Mouse (Mus musculus) MEL (cell line): Measurements from ENCODE around the gene Fxyd7. TPM values are rescaled to one million over a fixed set of nuclear protein-coding genes. Genes with fewer than 3 reads are reported as not detected.

Source experiments
- DNase-seq: peaks from one replicate; pipeline ENCODE4 v3.0.0; 2011; ENCODE audit warnings: low read depth, low spot score
- H3K27ac ChIP-seq: 2 replicates; pipeline ENCODE4 v1.5.1; 2012; ENCODE audit warnings: low read depth, mild to moderate bottlenecking, control low read depth, low read length, moderate library complexity; ENCODE audit not compliant: control insufficient read depth
- H3K27me3 ChIP-seq, 2 experiments: fragments of 150-350 bp in 1 of 2; sonication (generic) in 1 of 2; 2 replicates each; pipeline ENCODE4 v1.6.1; 2012; ENCODE audit warnings: low read length in 2 of 2, mild to moderate bottlenecking in 2 of 2, improper control_type of control experiment in 1 of 2, moderate library complexity in 1 of 2; ENCODE audit not compliant: insufficient read depth in 2 of 2, control insufficient read depth in 1 of 2
- H3K36me3 ChIP-seq, 2 experiments: 2 replicates each; pipeline ENCODE4 v1.6.1; 2012 to 2014; ENCODE audit warnings: low read length in 2 of 2, improper control_type of control experiment in 1 of 2, inconsistent platforms in 1 of 2, mild to moderate bottlenecking in 1 of 2; ENCODE audit not compliant: insufficient read depth in 2 of 2, control insufficient read depth in 1 of 2
- H3K4me1 ChIP-seq, 2 experiments: fragments of 150-350 bp in 1 of 2; sonication (generic) in 1 of 2; 2 replicates each; pipeline ENCODE4 v1.6.1; 2012; ENCODE audit warnings: low read length in 2 of 2, improper control_type of control experiment in 1 of 2, mild to moderate bottlenecking in 1 of 2; ENCODE audit not compliant: insufficient read depth in 2 of 2, control insufficient read depth in 1 of 2
- H3K4me3 ChIP-seq, 2 experiments: fragments of 150-350 bp in 1 of 2; sonication (generic) in 1 of 2; 2 replicates each; pipeline ENCODE4 v1.5.1; 2012; ENCODE audit warnings: low read depth in 2 of 2, low read length in 2 of 2, mild to moderate bottlenecking in 2 of 2, moderate library complexity in 2 of 2, control low read depth in 1 of 2, improper control_type of control experiment in 1 of 2; ENCODE audit not compliant: control insufficient read depth in 1 of 2, insufficient read depth in 1 of 2
- H3K79me2 ChIP-seq: 2 replicates; pipeline ENCODE4 v1.6.1; 2012; ENCODE audit warnings: mild to moderate bottlenecking, low read length, moderate library complexity; ENCODE audit not compliant: control insufficient read depth, poor library complexity, insufficient read depth
- H3K9ac ChIP-seq: 2 replicates; pipeline ENCODE4 v1.6.1; 2012; ENCODE audit warnings: low read depth, mild to moderate bottlenecking, control low read depth, low read length, moderate library complexity; ENCODE audit not compliant: control insufficient read depth, poor library complexity, severe bottlenecking
- H3K9me3 ChIP-seq: fragments of 150-350 bp; sonication (generic); replicated peaks from 2 replicates; pipeline ENCODE4 v1.6.1; 2012; ENCODE audit warnings: mild to moderate bottlenecking, low read length, improper control_type of control experiment, moderate library complexity; ENCODE audit not compliant: insufficient read depth
- BHLHE40 ChIP-seq: IDR thresholded peaks from 2 replicates; pipeline ENCODE4 v1.6.1; 2012; ENCODE audit warnings: low read depth, mild to moderate bottlenecking, inconsistent platforms, low read length, improper control_type of control experiment, borderline replicate concordance
- CHD1 ChIP-seq: IDR thresholded peaks from 2 replicates; pipeline ENCODE4 v1.6.1; 2012; ENCODE audit warnings: low read depth, mild to moderate bottlenecking, inconsistent platforms, low read length, improper control_type of control experiment
- CHD2 ChIP-seq: IDR thresholded peaks from 2 replicates; pipeline ENCODE4 v1.6.1; 2011; ENCODE audit warnings: low read length, improper control_type of control experiment
- E2F4 ChIP-seq: IDR thresholded peaks from 2 replicates; pipeline ENCODE4 v1.6.1; 2011; ENCODE audit warnings: low read depth, low read length, improper control_type of control experiment, borderline replicate concordance
- ELF1 ChIP-seq: IDR thresholded peaks from 2 replicates; pipeline ENCODE4 v1.6.1; 2014; ENCODE audit warnings: low read depth, mild to moderate bottlenecking, inconsistent platforms, low read length, improper control_type of control experiment, moderate library complexity
- HCFC1 ChIP-seq: IDR thresholded peaks from 2 replicates; pipeline ENCODE4 v1.6.1; 2012; ENCODE audit warnings: low read depth, mild to moderate bottlenecking, inconsistent platforms, low read length, improper control_type of control experiment, moderate library complexity
- MAFK ChIP-seq: IDR thresholded peaks from 2 replicates; pipeline ENCODE4 v1.6.1; 2011; ENCODE audit warnings: low read depth, mild to moderate bottlenecking, low read length, improper control_type of control experiment, borderline replicate concordance
- MAZ ChIP-seq: IDR thresholded peaks from 2 replicates; pipeline ENCODE4 v1.6.1; 2012; ENCODE audit warnings: low read depth, mild to moderate bottlenecking, inconsistent platforms, low read length, improper control_type of control experiment
- MEF2A ChIP-seq: IDR thresholded peaks from 2 replicates; pipeline ENCODE4 v1.6.1; 2014; ENCODE audit warnings: low read depth, mild to moderate bottlenecking, inconsistent platforms, low read length, improper control_type of control experiment; ENCODE audit not compliant: poor library complexity, insufficient replicate concordance, severe bottlenecking; ENCODE audit errors: extremely low read depth
- MXI1 ChIP-seq: IDR thresholded peaks from 2 replicates; pipeline ENCODE4 v1.6.1; 2011; ENCODE audit warnings: mild to moderate bottlenecking, low read depth, low read length, improper control_type of control experiment
- MYB ChIP-seq: IDR thresholded peaks from 2 replicates; pipeline ENCODE4 v1.6.1; 2011; ENCODE audit warnings: mild to moderate bottlenecking, low read depth, low read length, improper control_type of control experiment
- NRF1 ChIP-seq: IDR thresholded peaks from 2 replicates; pipeline ENCODE4 v1.6.1; 2014; ENCODE audit warnings: low read depth, mild to moderate bottlenecking, inconsistent platforms, low read length, improper control_type of control experiment, moderate library complexity; ENCODE audit not compliant: poor library complexity, insufficient read depth, severe bottlenecking
- POLR2AphosphoS2 ChIP-seq: IDR thresholded peaks from 2 replicates; pipeline ENCODE4 v1.6.1; 2011; ENCODE audit warnings: low read length, improper control_type of control experiment
- RAD21 ChIP-seq: IDR thresholded peaks from 2 replicates; pipeline ENCODE4 v1.6.1; 2011; ENCODE audit warnings: mild to moderate bottlenecking, low read depth, low read length, improper control_type of control experiment
- RCOR1 ChIP-seq: IDR thresholded peaks from 2 replicates; pipeline ENCODE4 v1.6.1; 2012; ENCODE audit warnings: low read depth, mild to moderate bottlenecking, inconsistent platforms, low read length, improper control_type of control experiment
- TAL1 ChIP-seq: IDR thresholded peaks from 2 replicates; pipeline ENCODE4 v1.6.1; 2012; ENCODE audit warnings: mild to moderate bottlenecking, inconsistent platforms, low read length, moderate library complexity, mixed read lengths
- TCF12 ChIP-seq: IDR thresholded peaks from 2 replicates; pipeline ENCODE4 v1.6.1; 2014; ENCODE audit warnings: low read depth, mild to moderate bottlenecking, inconsistent platforms, low read length, improper control_type of control experiment, moderate library complexity
- USF1 ChIP-seq: IDR thresholded peaks from 2 replicates; pipeline ENCODE4 v1.6.1; 2014; ENCODE audit warnings: low read depth, mild to moderate bottlenecking, inconsistent platforms, low read length, improper control_type of control experiment, moderate library complexity
- USF2 ChIP-seq, 2 experiments: IDR thresholded peaks; 2 replicates each; pipeline ENCODE4 v1.6.1; 2011 to 2012; ENCODE audit warnings: improper control_type of control experiment in 2 of 2, low read length in 2 of 2, borderline replicate concordance in 1 of 2, inconsistent platforms in 1 of 2, low read depth in 1 of 2, mild to moderate bottlenecking in 1 of 2; ENCODE audit not compliant: insufficient read depth in 1 of 2
- ZC3H11A ChIP-seq: IDR thresholded peaks from 2 replicates; pipeline ENCODE4 v1.6.1; 2012; ENCODE audit warnings: low read depth, mild to moderate bottlenecking, inconsistent platforms, low read length, improper control_type of control experiment
- ZKSCAN1 ChIP-seq: IDR thresholded peaks from 2 replicates; pipeline ENCODE4 v1.6.1; 2012; ENCODE audit warnings: low read depth, mild to moderate bottlenecking, inconsistent platforms, low read length, improper control_type of control experiment, moderate library complexity
- ZMIZ1 ChIP-seq: IDR thresholded peaks from 2 replicates; pipeline ENCODE4 v1.6.1; 2012; ENCODE audit warnings: low read depth, mild to moderate bottlenecking, inconsistent platforms, low read length, improper control_type of control experiment, moderate library complexity
- ZNF384 ChIP-seq: IDR thresholded peaks from 2 replicates; pipeline ENCODE4 v1.6.1; 2012; ENCODE audit warnings: low read depth, mild to moderate bottlenecking, inconsistent platforms, low read length, improper control_type of control experiment
- polyA plus RNA-seq, 2 experiments: library from polyadenylated mRNA; stranded (reverse) in 1 of 2; unstranded in 1 of 2; fragments of >175 nt in 1 of 2; fragments of >200 nt in 1 of 2; gene quantifications; 2 replicates each; pipeline versions ENCODE4 v1.2.1 to v1.2.4; 2012; ENCODE audit warnings: low replicate concordance in 2 of 2, low read depth in 1 of 2; ENCODE audit not compliant: insufficient read length in 2 of 2, insufficient read depth in 1 of 2, missing spikeins in 1 of 2
- total RNA-seq: library from RNA; depleted of rRNA; stranded (reverse); fragments of 300-350 nt; gene quantifications from 2 replicates; pipeline ENCODE4 v1.2.3, GENCODE M21; 2012; rRNA removed

The Fxyd7 gene
- total RNA-seq (not detected in 2 replicates), polyA plus RNA-seq (under 1 TPM in 1 of 2 experiments, not detected in 1; 0.11 TPM)

- H3K9me3 ChIP-seq: no peaks in the 10 kb centered on the region
- H3K27me3 ChIP-seq: no peaks in the 10 kb centered on the region; a peak in 1 of 4 replicates
- no peaks in the 10 kb centered on the region; a peak in 1 of 4 replicates for H3K4me1 ChIP-seq
- DNase-seq: no peak
- H3K79me2 ChIP-seq: no peaks in the 10 kb centered on the region
- no peak for TF ChIP-seq RCOR1
- no peak for TF ChIP-seq CHD1
- TF ChIP-seq CHD2: no peak
- TF ChIP-seq USF2 (IDR thresholded peaks at IDR 0.05; ENCODE audit: borderline replicate concordance in 1 of 2, insufficient read depth in 1 of 2, low read depth in 1 of 2, low read length in 2 of 2): no peak
- no peak for TF ChIP-seq ZMIZ1
- TF ChIP-seq HCFC1: no peak
- TF ChIP-seq RAD21: no peak
- no peak for TF ChIP-seq MYB
- no peak for TF ChIP-seq POLR2AphosphoS2
- no peak for TF ChIP-seq USF1
- TF ChIP-seq E2F4: no peak
- TF ChIP-seq ZNF384: no peak
- TF ChIP-seq NRF1: no peak
- TF ChIP-seq ZC3H11A: no peak
- TF ChIP-seq BHLHE40: no peak
- no peak for TF ChIP-seq MEF2A
- no peaks in the 10 kb centered on the region for H3K36me3 ChIP-seq
- H3K4me3 ChIP-seq: no peak within 1 kb of the TSS
- H3K9ac ChIP-seq: no peak within 1 kb of the TSS
- H3K27ac ChIP-seq: no peak within 1 kb of the TSS
Measured at GRCm38 (mm10) chr7:31051321-31052021, at the start of gene Fxyd7. Gene Fxyd7, minus strand, starts transcription at chr7:31051467.

GRCm38 (mm10) chr7:31100786-31101185, 49.5 kb upstream of the Fxyd7 start:
- no peak for TF ChIP-seq ZKSCAN1
- TF ChIP-seq NRF1: no peak
- TF ChIP-seq ELF1: no peak
- TF ChIP-seq RCOR1: no peak
- no peak for TF ChIP-seq TCF12
- TF ChIP-seq TAL1: no peak
- TF ChIP-seq CHD1: no peak
- TF ChIP-seq MXI1: no peak
- no peak for TF ChIP-seq BHLHE40
- TF ChIP-seq MAFK: no peak
- no peak for TF ChIP-seq MAZ
- no peak for TF ChIP-seq ZC3H11A

More at GRCm38 (mm10) chr7:31100786-31101185, 49.5 kb upstream of the Fxyd7 start:
- H3K9me3 ChIP-seq: no peaks in the 10 kb centered on the region
- H3K36me3 ChIP-seq: no peaks in the 10 kb centered on the region
- peak; percentile 38 for DNase-seq
- H3K27ac ChIP-seq: no peak overlapping the region
- H3K27me3 ChIP-seq: no peaks in the 10 kb centered on the region
- H3K4me3 ChIP-seq: no peak overlapping the region
- H3K4me1 ChIP-seq: 0 out of 4 replicates have a peak, but pooled peaks cover 0 to 2% of the 10 kb centered on the region in 2 experiments
- no peaks in the 10 kb centered on the region for H3K79me2 ChIP-seq
- H3K9ac ChIP-seq: no peak overlapping the region
